In genomic region chr2:5014616-5015015, GRCm38 (mm10) we compare ENCODE assay signal across 18 mouse cellular contexts. TPM values are rescaled to one million over a fixed set of nuclear protein-coding genes. Genes with fewer than 3 reads are reported as not detected.
DNase-seq lines count a peak whose midpoint lies in the region; ATAC-seq and TF ChIP-seq lines count a peak whose summit lies in the region.
"Had no signal": no experiment of that assay in that cellular context is flagged by ENCODE, and none has a peak within 500 bp of the region (broad histone marks: within the 10 kb centered on the region; RNA-seq: fewer than 3 reads in every experiment).

No protein-coding gene starts in this region.

- no peak overlapping the region for H3K27ac ChIP-seq in kidney, adult 2 months (ENCODE audit: insufficient read depth, low read depth, low read length)
- H3K27ac ChIP-seq in forebrain, embryonic 11.5 days (ENCODE audit: low read depth, low read length) = no peak overlapping the region
- H3K27ac ChIP-seq: embryonic facial prominence, embryonic 13.5 days; limb, embryonic 15.5 days; midbrain, embryonic 12.5 days had no signal

- H3K9ac ChIP-seq in forebrain, embryonic 11.5 days (ENCODE audit: low read length) = no peak overlapping the region
- H3K9ac ChIP-seq: embryonic facial prominence, embryonic 13.5 days; limb, embryonic 15.5 days; midbrain, embryonic 12.5 days had no signal

- no peaks in the 10 kb centered on the region for H3K27me3 ChIP-seq in kidney, adult 2 months (replicated peaks; ENCODE audit: control insufficient read depth, insufficient read depth, low read length)
- no peaks in the 10 kb centered on the region for H3K27me3 ChIP-seq in forebrain, embryonic 11.5 days (ENCODE audit: control insufficient read depth, insufficient read depth, low read length)
- H3K27me3 ChIP-seq: embryonic facial prominence, embryonic 13.5 days; limb, embryonic 15.5 days; midbrain, embryonic 12.5 days had no signal

- H3K36me3 ChIP-seq in kidney, adult 2 months (ENCODE audit: control insufficient read depth, insufficient read depth, low read length) = no peaks in the 10 kb centered on the region
- no peaks in the 10 kb centered on the region for H3K36me3 ChIP-seq in forebrain, embryonic 11.5 days (ENCODE audit: control insufficient read depth, insufficient read depth, low read length)
- H3K36me3 ChIP-seq: embryonic facial prominence, embryonic 13.5 days; limb, embryonic 15.5 days; midbrain, embryonic 12.5 days had no signal

- no peak for TF ChIP-seq CTCF in kidney, adult 2 months (conservative IDR thresholded peaks at IDR 0.05; ENCODE audit: insufficient read depth, insufficient read length, low read depth, low read length)

- no peak overlapping the region for H3K4me3 ChIP-seq in kidney, adult 2 months (ENCODE audit: insufficient read depth, low read depth, low read length)
- no peak overlapping the region for H3K4me3 ChIP-seq in forebrain, embryonic 11.5 days (ENCODE audit: low read depth, low read length)
- H3K4me3 ChIP-seq: embryonic facial prominence, embryonic 13.5 days; limb, embryonic 15.5 days; midbrain, embryonic 12.5 days had no signal

- no peak for TF ChIP-seq POLR2A in kidney, adult 2 months (IDR thresholded peaks at IDR 0.05; ENCODE audit: low read depth, low read length)

- peak; percentile 47 for ATAC-seq in megakaryocyte, adult 5-6 weeks (ENCODE audit: poor library complexity, severe bottlenecking)
- no peak for ATAC-seq in forebrain, embryonic 11.5 days (replicated peaks; ENCODE audit: low FRiP score)

- no peaks in the 10 kb centered on the region for H3K4me1 ChIP-seq in kidney, adult 2 months (ENCODE audit: control insufficient read depth, insufficient read depth, low read length)
- H3K4me1 ChIP-seq in forebrain, embryonic 11.5 days (replicated peaks; ENCODE audit: control insufficient read depth, insufficient read depth, low read length) = peaks cover 3% of the 10 kb centered on the region; the same call in 1 of the 2 replicates

- H3K9me3 ChIP-seq in forebrain, embryonic 11.5 days (ENCODE audit: control insufficient read depth, low read length) = no peaks in the 10 kb centered on the region
- H3K9me3 ChIP-seq: embryonic facial prominence, embryonic 13.5 days; G1E; limb, embryonic 15.5 days; midbrain, embryonic 12.5 days had no signal

- DNase-seq in 416B (ENCODE audit: low read depth) = peak; percentile 57
- DNase-seq in A20 (ENCODE audit: low read depth, low spot score) = peak; percentile 75
- DNase-seq in ZHBTc4 (ENCODE audit: low read depth, low spot score) = peak; percentile 85
- DNase-seq in kidney, adult 2 months = no peak
- no peak for DNase-seq in forebrain, embryonic 11.5 days (ENCODE audit: low spot score)
- DNase-seq in frontal cortex, postnatal 10 days (ENCODE audit: low spot score in 2 of 2) = no peak
- DNase-seq: cerebellum, adult 11-12 months; lung, postnatal 14 days; right cerebral cortex, adult 18-20 months had no signal

- WGBS in kidney, adult 2 months = 76% methylated on average over 7 of the region's 7 CpGs
- 87% methylated on average over 7 of the region's 7 CpGs for WGBS in forebrain, embryonic 11.5 days

- no peak overlapping the region for H3K4me2 ChIP-seq in forebrain, embryonic 11.5 days (ENCODE audit: low read depth, low read length, severe bottlenecking)
- H3K4me2 ChIP-seq: embryonic facial prominence, embryonic 13.5 days; limb, embryonic 15.5 days; midbrain, embryonic 12.5 days had no signal

RNA-seq across cellular contexts. Expression of gene Mcm10, which starts 2.0 kb away (rescaled TPM):
- 41.3 and 46.0 TPM in 2 replicates for total RNA-seq in megakaryocyte, adult 5-6 weeks (2015)
- total RNA-seq in megakaryocyte, adult 5-6 weeks (2017) = 63.7 and 64.7 TPM in 2 replicates
- 1.8 and 2.7 TPM in 2 replicates for polyA plus RNA-seq in kidney, adult 2 months (2012; rRNA removed)
- polyA plus RNA-seq in forebrain, embryonic 11.5 days (2014; fragmentation: Nextera tagmentation; extraction: Ambion mirVana) = 66.0 and 67.5 TPM in 2 replicates

RNA-seq across cellular contexts. Expression of gene Ucma, which starts 38.7 kb away (rescaled TPM):
- total RNA-seq in megakaryocyte, adult 5-6 weeks (2015) = not detected in 2 replicates
- not detected in 2 replicates for total RNA-seq in megakaryocyte, adult 5-6 weeks (2017)
- polyA plus RNA-seq in kidney, adult 2 months (2012; rRNA removed) = not detected in 2 replicates
- 0.48 and 0.61 TPM in 2 replicates for polyA plus RNA-seq in forebrain, embryonic 11.5 days (2014; fragmentation: Nextera tagmentation; extraction: Ambion mirVana)
- total RNA-seq: common myeloid progenitor, adult 5-6 weeks; G1E had no signal
- polyA plus RNA-seq: G1E; hindbrain, embryonic 11.5 days; intestine, embryonic 14.5 days; kidney, embryonic 16.5 days; midbrain, embryonic 12.5 days had no signal

RNA-seq across cellular contexts. Expression of gene Optn, which starts 49.2 kb away (rescaled TPM):
- total RNA-seq in megakaryocyte, adult 5-6 weeks (2015) = 4.1 and 7.0 TPM in 2 replicates
- total RNA-seq in megakaryocyte, adult 5-6 weeks (2017) = 9.1 and 14.3 TPM in 2 replicates
- polyA plus RNA-seq in kidney, adult 2 months (2012; rRNA removed) = 4.1 and 4.3 TPM in 2 replicates
- polyA plus RNA-seq in forebrain, embryonic 11.5 days (2014; fragmentation: Nextera tagmentation; extraction: Ambion mirVana) = 3.0 and 3.6 TPM in 2 replicates

Comparison
In these comparisons a context has a peak if more than half of its experiments do, and no peak if none do; other contexts are left out.
1. DNase-seq: peak in 416B (single experiment), A20 (single experiment) and ZHBTc4 (single experiment); none in kidney, adult 2 months (single experiment), forebrain, embryonic 11.5 days (single experiment) and frontal cortex, postnatal 10 days (0 of 2).
2. RNA of gene Mcm10, which starts 2.0 kb away (polyA plus RNA-seq): 66.0 to 67.5 TPM in forebrain, embryonic 11.5 days; 1.8 to 2.7 TPM in kidney, adult 2 months; every median in the first group is over 10 times any median in the second.